Mouse (Mus musculus) liver, embryonic 16.5 days (tissue): Measurements from ENCODE around the gene Blnk. TPM values are rescaled to one million over a fixed set of nuclear protein-coding genes. Genes with fewer than 3 reads are reported as not detected.
A peak's percentile ranks its signal among the peaks of the same experiment; 100 is the strongest.

Experiments
- ATAC-seq: fragments of 200-750 bp; cut with Nextera tagmentation; 2 replicates; pipeline ENCODE4 v1.8.0; 2017; ENCODE audit warnings: low read depth, mild to moderate bottlenecking, moderate number of reproducible peaks, moderate library complexity
- H3K27ac ChIP-seq: fragments of 300-500 bp; sonication (generic); 2 replicates; pipeline ENCODE4 v1.5.1; 2014; ENCODE audit warnings: mild to moderate bottlenecking, low read length
- H3K27me3 ChIP-seq: fragments of 300-500 bp; sonication (generic); 2 replicates; pipeline ENCODE4 v1.6.1; 2014; ENCODE audit warnings: low read depth, low read length, mixed read lengths; ENCODE audit not compliant: control insufficient read depth, insufficient read depth
- H3K36me3 ChIP-seq: fragments of 300-500 bp; sonication (generic); 2 replicates; pipeline ENCODE4 v1.6.1; 2014; ENCODE audit warnings: mild to moderate bottlenecking; ENCODE audit not compliant: control insufficient read depth, insufficient read depth
- H3K4me1 ChIP-seq: fragments of 300-500 bp; sonication (generic); 2 replicates; pipeline ENCODE4 v1.6.1; 2014; ENCODE audit warnings: low read depth, low read length, mixed read lengths; ENCODE audit not compliant: control insufficient read depth
- H3K4me2 ChIP-seq: fragments of 300-500 bp; sonication (generic); 2 replicates; pipeline ENCODE4 v1.6.1; 2014; ENCODE audit warnings: low read depth, low read length, mixed read lengths
- H3K4me3 ChIP-seq: fragments of 300-500 bp; sonication (generic); 2 replicates; pipeline ENCODE4 v1.5.1; 2014; ENCODE audit warnings: low read depth, mild to moderate bottlenecking, low read length
- H3K9ac ChIP-seq: fragments of 300-500 bp; sonication (generic); 2 replicates; pipeline ENCODE4 v1.6.1; 2014; ENCODE audit warnings: low read depth, low read length
- H3K9me3 ChIP-seq: fragments of 300-500 bp; sonication (generic); replicated peaks from 2 replicates; pipeline ENCODE4 v1.6.1; 2016; ENCODE audit warnings: low read length; ENCODE audit not compliant: control insufficient read depth
- WGBS: fragments of 180-500 bp; shearing (Covaris S2); extraction: QIAGEN DNeasy Blood & Tissue Kit; methylation state at CpG from one replicate; pipeline ENCODE4 v1.1.7; 2014; ENCODE audit not compliant: insufficient replicate concordance; 5-methylcytosine and 5-hydroxymethylcytosine counted together
- polyA plus RNA-seq: library from polyadenylated mRNA; unstranded; fragments of >200 nt; fragmentation: Nextera tagmentation; extraction: Ambion mirVana; gene quantifications from 2 replicates; pipeline ENCODE4 v1.2.1, GENCODE M21; 2015

Blnk gene
- polyA plus RNA-seq, 1 experiment from 2014 or later = 2.4 TPM

DNA sequence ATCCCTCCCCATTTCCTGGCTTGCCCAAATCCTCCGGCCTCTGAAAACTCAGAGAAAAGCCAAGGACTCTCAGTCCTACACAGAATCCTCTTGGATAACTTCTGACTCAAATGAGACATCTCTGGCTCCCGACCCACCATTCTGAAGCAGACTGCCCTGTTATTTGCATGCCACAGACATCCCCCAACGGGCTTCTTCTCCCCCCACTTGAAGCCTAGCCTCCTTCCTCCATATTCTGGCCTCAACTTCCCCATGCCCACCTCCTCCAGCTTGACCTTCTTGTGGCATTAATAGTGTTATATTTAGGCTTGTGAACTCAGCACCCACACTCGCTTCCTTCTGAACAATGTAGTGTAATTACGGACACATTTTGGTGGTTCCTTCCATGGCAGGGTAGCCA is 13.7 kb downstream of the Blnk start:
- ATAC-seq = no peak

DNA sequence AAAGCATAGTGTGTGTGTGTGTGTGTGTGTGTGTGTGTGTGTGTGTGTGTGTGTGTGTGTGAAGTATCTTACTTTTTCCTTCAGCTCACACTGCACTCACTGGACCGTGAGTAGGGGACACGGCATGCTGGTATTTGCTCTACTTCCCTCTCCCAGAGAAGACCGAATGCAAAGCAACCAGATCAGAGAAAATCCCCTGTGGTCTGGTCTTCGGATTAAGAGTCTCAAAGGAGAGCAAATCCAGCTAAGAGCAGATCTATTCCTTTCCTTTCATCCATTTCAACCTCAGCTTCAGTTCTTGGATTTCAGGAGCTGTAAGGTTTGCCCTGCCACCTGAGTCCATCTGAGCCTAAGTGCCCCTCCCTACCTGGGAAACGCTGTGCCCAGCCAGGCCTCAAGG is 16.3 kb downstream of the Blnk start:
- WGBS = 72% methylated on average over 5 of the region's 5 CpGs
- no peaks in the 10 kb centered on the region for H3K9me3 ChIP-seq
- peaks cover 19% of the 10 kb centered on the region for H3K4me1 ChIP-seq
- no peak overlapping the region for H3K4me3 ChIP-seq
- no peak for ATAC-seq
- H3K27ac ChIP-seq = peak overlapping the region; percentile 63; the same call in 1 of the 2 replicates
- no peak overlapping the region for H3K9ac ChIP-seq
- H3K27me3 ChIP-seq = no peaks in the 10 kb centered on the region
- no peaks in the 10 kb centered on the region for H3K36me3 ChIP-seq
- H3K4me2 ChIP-seq = no peak overlapping the region

More for the DNA sequence above, 13.7 kb downstream of the Blnk start:
- H3K36me3 ChIP-seq = no peaks in the 10 kb centered on the region
- no peaks in the 10 kb centered on the region for H3K27me3 ChIP-seq
- H3K9me3 ChIP-seq = no peaks in the 10 kb centered on the region
- no peak overlapping the region for H3K4me2 ChIP-seq
- no peak overlapping the region for H3K9ac ChIP-seq
- H3K27ac ChIP-seq = no peak overlapping the region
- H3K4me3 ChIP-seq = no peak overlapping the region
- H3K4me1 ChIP-seq = peaks cover 19% of the 10 kb centered on the region
- 53% methylated on average over 5 of the region's 5 CpGs for WGBS

DNA sequence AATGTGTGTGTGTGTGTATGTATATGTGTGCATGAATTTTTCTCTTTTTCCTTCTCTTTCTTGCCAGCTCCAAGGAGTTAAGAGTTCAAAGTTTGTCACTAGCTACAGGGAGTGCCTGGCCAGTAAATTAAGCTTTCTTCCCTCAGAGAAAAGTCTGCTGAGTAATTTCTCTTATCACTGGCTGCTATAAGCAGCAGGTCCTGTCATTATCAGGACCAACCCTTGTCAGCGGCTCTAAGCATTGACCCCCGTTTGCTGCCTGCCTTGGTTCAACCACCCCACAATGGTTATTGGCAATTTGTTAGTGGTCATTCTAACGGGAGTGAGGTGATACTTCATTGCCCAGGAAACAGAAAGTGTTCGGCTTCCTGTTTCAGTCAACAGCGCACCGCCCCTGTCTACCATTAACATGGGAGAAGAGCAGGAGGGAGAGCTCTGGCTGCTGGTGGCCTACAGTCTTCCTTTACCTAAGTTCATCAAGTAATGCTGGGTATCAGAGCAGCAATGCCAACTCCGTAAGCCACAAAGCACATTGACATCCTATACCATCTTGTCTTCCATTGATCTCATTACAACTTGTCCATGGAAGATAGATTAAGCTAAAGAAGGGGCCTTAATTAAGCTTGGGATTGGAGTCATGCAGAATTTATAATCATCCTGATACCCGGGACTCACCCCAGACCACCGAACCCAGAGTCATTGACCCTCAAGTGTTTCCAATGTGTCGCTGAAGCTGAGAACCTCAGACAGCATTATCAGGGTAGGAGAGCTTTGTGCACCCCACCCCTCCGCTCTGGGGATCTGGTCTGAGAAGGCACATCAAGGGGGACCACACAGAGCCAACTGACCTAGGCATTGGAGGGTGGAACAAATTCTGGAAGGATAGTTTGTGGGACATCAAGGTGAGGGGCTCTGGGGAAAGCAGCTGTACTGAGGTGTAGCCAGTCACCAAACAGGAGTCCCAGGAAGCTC is 17.1 kb downstream of the Blnk start:
- Histone ChIP-seq H3K27ac (peak overlapping the region; percentile 89), H3K9ac (peak overlapping the region; percentile 18; the same call in 1 of the 2 replicates), H3K4me1 (peaks cover 19% of the 10 kb centered on the region), H3K9me3 (no peaks in the 10 kb centered on the region), H3K27me3 (no peaks in the 10 kb centered on the region), H3K36me3 (no peaks in the 10 kb centered on the region), H3K4me2 (peak overlapping the region; percentile 53), H3K4me3 (no peak overlapping the region)
- peak; percentile 93 for ATAC-seq
- WGBS = 33% methylated on average over 11 of the region's 11 CpGs

DNA sequence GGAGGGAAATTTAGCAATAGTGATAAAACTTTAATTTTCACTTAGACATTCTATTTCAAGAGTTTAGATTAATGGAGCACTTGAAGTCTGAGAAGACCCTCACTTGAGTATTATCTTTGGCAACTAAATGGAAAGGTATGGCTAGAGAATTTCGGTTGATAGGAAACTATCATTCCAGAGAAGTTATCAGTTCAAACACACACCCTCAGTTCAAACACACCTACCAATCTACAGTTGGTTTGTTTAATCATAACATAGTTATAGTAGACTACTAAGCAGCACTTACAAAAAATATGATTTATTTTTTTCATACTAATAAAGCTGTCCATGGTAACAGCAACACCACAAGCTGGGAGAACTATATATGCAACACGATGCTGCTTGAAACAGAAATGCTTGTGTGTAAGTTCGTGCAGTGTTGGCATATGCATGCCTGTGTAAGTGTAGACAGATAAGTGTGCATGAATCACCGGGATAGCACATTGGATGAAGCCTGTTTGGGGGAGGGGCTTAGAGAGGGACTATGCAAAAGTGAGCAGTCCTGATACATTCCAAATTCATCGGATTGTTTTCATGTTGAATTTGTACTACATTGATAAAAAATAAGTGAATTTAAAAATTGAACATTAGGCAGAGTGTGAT is 22.9 kb downstream of the Blnk start:
- Histone ChIP-seq H3K4me3 (no peak overlapping the region), H3K9me3 (no peaks in the 10 kb centered on the region), H3K27me3 (no peaks in the 10 kb centered on the region), H3K4me2 (no peak overlapping the region), H3K4me1 (peaks cover 5% of the 10 kb centered on the region), H3K9ac (no peak overlapping the region), H3K36me3 (no peaks in the 10 kb centered on the region), H3K27ac (no peak overlapping the region)
- peak; percentile 65 for ATAC-seq
- WGBS = 42% methylated on average over 5 of the region's 5 CpGs

DNA sequence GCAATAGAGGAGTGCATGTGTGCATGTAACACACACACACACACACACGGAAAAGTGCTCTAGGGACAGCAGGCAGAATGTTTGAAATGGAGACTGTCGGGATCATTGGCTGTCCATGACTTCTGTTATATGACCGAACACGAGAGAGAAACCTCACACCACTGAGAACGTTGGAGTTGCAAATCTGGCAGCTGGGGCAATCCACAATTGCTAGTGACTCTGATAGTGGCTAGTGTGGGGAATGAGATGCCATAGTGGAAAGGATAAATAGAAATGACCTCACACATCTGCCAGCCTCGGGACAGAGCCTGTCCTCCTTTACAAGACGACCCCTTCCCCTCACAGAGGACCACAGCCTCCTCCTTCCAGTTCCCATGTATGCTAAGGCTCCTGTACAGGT is 23.6 kb downstream of the Blnk start:
- no peak for ATAC-seq
- no peaks in the 10 kb centered on the region for H3K9me3 ChIP-seq
- no peaks in the 10 kb centered on the region for H3K36me3 ChIP-seq
- no peaks in the 10 kb centered on the region for H3K27me3 ChIP-seq
- H3K9ac ChIP-seq = no peak overlapping the region
- no peak overlapping the region for H3K4me2 ChIP-seq
- H3K4me1 ChIP-seq = peaks cover 5% of the 10 kb centered on the region
- WGBS = 59% methylated on average over 7 of the region's 7 CpGs
- H3K4me3 ChIP-seq = no peak overlapping the region
- no peak overlapping the region for H3K27ac ChIP-seq

DNA sequence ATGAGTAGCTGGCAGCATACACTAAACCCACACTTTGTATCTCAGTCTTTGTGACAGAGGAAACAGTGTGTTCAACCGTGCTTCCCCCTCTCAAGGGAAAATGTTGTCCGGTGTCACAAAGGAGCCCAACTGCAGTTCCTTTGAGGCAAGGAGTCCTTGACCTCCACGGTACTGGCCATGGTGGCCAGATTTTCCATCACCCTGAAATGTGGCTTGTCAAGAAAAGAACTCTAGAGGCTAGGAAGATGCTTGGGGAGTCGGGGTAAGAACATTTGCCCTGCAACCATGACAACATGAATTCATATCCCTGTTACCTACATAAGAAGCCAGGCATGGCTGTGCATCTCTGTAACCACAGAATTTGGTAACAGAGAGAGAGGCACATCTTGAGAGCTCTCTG is 24.0 kb downstream of the Blnk start:
- Histone ChIP-seq H3K4me2 (no peak overlapping the region), H3K27ac (no peak overlapping the region), H3K36me3 (no peaks in the 10 kb centered on the region), H3K9me3 (no peaks in the 10 kb centered on the region), H3K4me3 (no peak overlapping the region), H3K9ac (no peak overlapping the region), H3K4me1 (peaks cover 5% of the 10 kb centered on the region), H3K27me3 (no peaks in the 10 kb centered on the region)
- ATAC-seq = no peak
- 43% methylated on average over 4 of the region's 4 CpGs for WGBS

DNA sequence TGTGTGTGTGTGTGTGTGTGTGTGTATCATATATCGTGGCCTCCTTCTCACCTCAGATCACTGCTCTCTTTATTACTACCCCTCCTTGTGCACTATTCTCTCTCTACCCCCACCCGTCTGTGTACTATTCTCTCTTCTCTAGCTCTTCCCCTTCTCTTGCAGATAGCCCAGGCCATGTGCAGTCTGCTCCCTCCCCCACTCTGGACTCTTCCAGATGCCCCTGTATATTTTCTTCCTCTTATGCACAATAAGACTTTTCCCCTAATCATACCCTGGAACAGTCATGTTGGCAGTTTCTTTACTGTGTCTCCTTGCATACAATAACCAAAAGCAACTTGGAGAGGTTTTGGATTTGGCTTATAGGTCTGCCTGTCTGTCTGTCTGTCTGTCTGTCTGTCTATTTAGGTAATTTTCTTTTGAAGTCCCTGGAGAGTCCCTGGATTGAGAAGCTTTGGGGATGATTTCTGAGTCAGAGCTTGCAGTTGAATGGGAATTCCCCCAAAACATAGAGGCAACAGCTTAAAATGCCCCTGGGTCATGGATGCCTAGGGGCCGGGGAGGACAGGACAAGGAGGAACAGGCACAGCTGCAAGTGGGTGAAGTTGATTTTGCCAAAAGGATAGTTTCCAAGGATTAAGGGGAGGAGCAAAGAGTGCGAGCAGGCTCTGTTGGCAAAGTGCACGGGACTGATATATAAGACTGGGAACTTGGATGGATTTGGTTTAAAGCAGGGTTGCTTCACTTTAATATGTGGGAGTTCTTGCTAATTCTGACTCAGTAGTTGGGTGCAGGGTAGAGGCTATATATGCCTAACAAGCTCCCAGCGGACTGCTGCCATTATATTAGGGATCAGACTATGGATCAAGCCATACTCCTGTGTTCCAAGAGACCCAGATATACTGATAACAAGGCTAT is 29.1 kb downstream of the Blnk start:
- Histone ChIP-seq H3K27me3 (no peaks in the 10 kb centered on the region), H3K27ac (no peak overlapping the region), H3K36me3 (no peaks in the 10 kb centered on the region), H3K4me3 (no peak overlapping the region), H3K4me1 (no peaks in the 10 kb centered on the region), H3K9ac (no peak overlapping the region), H3K4me2 (no peak overlapping the region), H3K9me3 (no peaks in the 10 kb centered on the region)
- no peak for ATAC-seq
- 64% methylated on average over 6 of the region's 6 CpGs for WGBS

DNA sequence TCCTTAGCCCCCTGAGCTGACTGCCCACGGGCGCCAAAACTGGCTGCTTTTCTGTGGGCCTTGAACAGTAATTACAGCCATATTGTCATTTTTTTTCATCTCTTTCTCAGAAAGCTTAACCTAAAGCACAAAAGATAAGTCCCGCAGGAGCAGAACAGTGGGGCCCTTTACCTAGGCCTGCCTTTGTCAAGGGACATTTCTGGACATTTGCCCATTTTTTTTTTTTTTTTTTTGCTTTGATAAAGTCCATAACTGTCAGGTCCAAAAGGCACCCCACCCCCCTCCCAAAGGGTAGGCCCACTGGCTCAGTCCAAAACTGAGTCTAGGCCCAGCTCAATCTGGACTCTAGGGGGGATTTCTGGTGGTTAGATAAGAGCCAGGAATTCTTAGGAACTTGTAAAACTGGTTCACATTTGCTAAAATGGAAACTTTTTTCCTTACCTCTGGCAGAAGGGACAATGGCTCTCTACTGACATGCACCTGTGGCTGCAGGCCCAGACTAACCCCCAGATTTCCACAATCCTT is 29.9 kb downstream of the Blnk start:
- Histone ChIP-seq H3K27me3 (no peaks in the 10 kb centered on the region), H3K4me3 (no peak overlapping the region), H3K36me3 (no peaks in the 10 kb centered on the region), H3K4me1 (no peaks in the 10 kb centered on the region), H3K4me2 (no peak overlapping the region), H3K27ac (no peak overlapping the region), H3K9me3 (no peaks in the 10 kb centered on the region), H3K9ac (no peak overlapping the region)
- ATAC-seq = no peak
- WGBS = 59% methylated on average over 3 of the region's 3 CpGs
